10 mouse cellular contexts compared by ENCODE assay signal in genomic region chr16:94097724-94098455, GRCm38 (mm10). TPM values are rescaled to one million over a fixed set of nuclear protein-coding genes. Genes with fewer than 3 reads are reported as not detected.
DNase-seq lines count a peak whose midpoint lies in the region; ATAC-seq lines count a peak whose summit lies in the region.
"Had no signal": no experiment of that assay in that cellular context is flagged by ENCODE, and none has a peak within 500 bp of the region (broad histone marks: within the 10 kb centered on the region; RNA-seq: fewer than 3 reads in every experiment).

No protein-coding gene starts in this region.

- DNase-seq in midbrain, embryonic 11.5 days (ENCODE audit: low spot score, missing footprints) = peak; percentile 91
- DNase-seq in embryo, embryonic 11 days = peak; percentile 81
- peak; percentile 31 to 47 for DNase-seq in kidney, postnatal 36 days
- no peak for DNase-seq in layer of hippocampus, postnatal 10 days (ENCODE audit: low spot score in 2 of 2)
- no peak for DNase-seq in layer of hippocampus, postnatal 25 days (ENCODE audit: extremely low spot score in 1 of 2, low spot score in 1 of 2)
- DNase-seq: layer of hippocampus, postnatal 36 days had no signal

- H3K4me1 ChIP-seq in midbrain, embryonic 11.5 days (ENCODE audit: control insufficient read depth, insufficient read depth, low read length) = peaks cover 3% of the 10 kb centered on the region
- no peaks in the 10 kb centered on the region for H3K4me1 ChIP-seq in midbrain, embryonic 15.5 days
- peaks cover 5% of the 10 kb centered on the region; the same call in 1 of the 2 replicates for H3K4me1 ChIP-seq in stomach, embryonic 14.5 days (ENCODE audit: control insufficient read depth, insufficient read depth, low read length)

- H3K9me3 ChIP-seq in midbrain, embryonic 11.5 days (ENCODE audit: control insufficient read depth, low read length) = no peaks in the 10 kb centered on the region
- no peaks in the 10 kb centered on the region for H3K9me3 ChIP-seq in midbrain, embryonic 15.5 days
- no peaks in the 10 kb centered on the region for H3K9me3 ChIP-seq in stomach, embryonic 14.5 days (ENCODE audit: control insufficient read depth, low read depth, low read length)
- H3K9me3 ChIP-seq: heart, embryonic 13.5 days had no signal

- no peaks in the 10 kb centered on the region for H3K36me3 ChIP-seq in midbrain, embryonic 11.5 days (ENCODE audit: control insufficient read depth, insufficient read depth, low read length)
- no peaks in the 10 kb centered on the region for H3K36me3 ChIP-seq in midbrain, embryonic 15.5 days (replicated peaks)
- H3K36me3 ChIP-seq in stomach, embryonic 14.5 days (ENCODE audit: control insufficient read depth, insufficient read depth, low read length) = no peaks in the 10 kb centered on the region
- H3K36me3 ChIP-seq: heart, embryonic 13.5 days had no signal

- H3K27ac ChIP-seq in midbrain, embryonic 11.5 days (ENCODE audit: low read depth, low read length) = no peak overlapping the region
- H3K27ac ChIP-seq in midbrain, embryonic 15.5 days = no peak overlapping the region
- no peak overlapping the region for H3K27ac ChIP-seq in stomach, embryonic 14.5 days (ENCODE audit: low read length)
- H3K27ac ChIP-seq: heart, embryonic 13.5 days had no signal

- H3K27me3 ChIP-seq in midbrain, embryonic 11.5 days (ENCODE audit: control insufficient read depth, insufficient read depth, low read length) = peaks cover 58% of the 10 kb centered on the region
- peaks cover 75% of the 10 kb centered on the region for H3K27me3 ChIP-seq in midbrain, embryonic 15.5 days (replicated peaks)
- peaks cover 36% of the 10 kb centered on the region for H3K27me3 ChIP-seq in stomach, embryonic 14.5 days (ENCODE audit: control insufficient read depth, insufficient read depth, low read length)

- ATAC-seq in midbrain, embryonic 11.5 days (ENCODE audit: low FRiP score) = peak; percentile 76
- no peak for ATAC-seq in midbrain, embryonic 15.5 days (replicated peaks)
- peak; percentile 57; the same call in 1 of the 2 replicates for ATAC-seq in stomach, embryonic 14.5 days (ENCODE audit: insufficient number of reproducible peaks, insufficient read depth, low FRiP score, low read depth)

- no peak overlapping the region for H3K4me3 ChIP-seq in midbrain, embryonic 11.5 days (ENCODE audit: low read depth, low read length)
- H3K4me3 ChIP-seq in midbrain, embryonic 15.5 days = no peak overlapping the region
- no peak overlapping the region for H3K4me3 ChIP-seq in stomach, embryonic 14.5 days (ENCODE audit: low read depth, low read length)
- H3K4me3 ChIP-seq: erythroblast, embryonic 14.5 days; heart, embryonic 13.5 days had no signal

- no peak overlapping the region for H3K4me2 ChIP-seq in midbrain, embryonic 11.5 days
- no peak overlapping the region for H3K4me2 ChIP-seq in midbrain, embryonic 15.5 days
- no peak overlapping the region for H3K4me2 ChIP-seq in stomach, embryonic 14.5 days (replicated peaks; ENCODE audit: low read depth, low read length)
- H3K4me2 ChIP-seq: heart, embryonic 13.5 days had no signal

- no peak overlapping the region for H3K9ac ChIP-seq in midbrain, embryonic 11.5 days (ENCODE audit: low read length)
- no peak overlapping the region for H3K9ac ChIP-seq in midbrain, embryonic 15.5 days
- H3K9ac ChIP-seq in stomach, embryonic 14.5 days (replicated peaks; ENCODE audit: low read depth, low read length) = no peak overlapping the region
- H3K9ac ChIP-seq: heart, embryonic 13.5 days had no signal

- WGBS in midbrain, embryonic 11.5 days = 5% methylated on average over 12 of the region's 12 CpGs
- 6% methylated on average over 12 of the region's 12 CpGs for WGBS in midbrain, embryonic 15.5 days
- 28% methylated on average over 12 of the region's 12 CpGs for WGBS in stomach, embryonic 14.5 days

RNA-seq across cellular contexts. Expression of gene Sim2, which starts 13.2 kb away (rescaled TPM):
- 1.8 and 2.3 TPM in 2 replicates for polyA plus RNA-seq in midbrain, embryonic 11.5 days (2014; fragmentation: Nextera tagmentation; extraction: Ambion mirVana)
- polyA plus RNA-seq in midbrain, embryonic 15.5 days (2015; fragmentation: Nextera tagmentation; extraction: Ambion mirVana) = 0.06 and 0.25 TPM in 2 replicates
- 0.22 and 0.27 TPM in 2 replicates for polyA plus RNA-seq in stomach, embryonic 14.5 days (2014; fragmentation: Nextera tagmentation; extraction: Ambion mirVana)
- under 1 TPM; 0.09 to 0.65 TPM for total RNA-seq in layer of hippocampus, postnatal 10 days (2021)
- under 1 TPM; 0.20 to 0.23 TPM for total RNA-seq in layer of hippocampus, postnatal 25 days (2021)
- polyA plus RNA-seq: erythroblast, embryonic 14.5 days had no signal

Comparison
In these comparisons a context has a peak if more than half of its experiments do, and no peak if none do; other contexts are left out.
1. DNase-seq: peak in midbrain, embryonic 11.5 days (single experiment), embryo, embryonic 11 days (single experiment) and kidney, postnatal 36 days (2 of 2); none in layer of hippocampus, postnatal 10 days (0 of 2) and layer of hippocampus, postnatal 25 days (0 of 2).